Mouse (Mus musculus): ENCODE results near the gene Mmgt1. TPM values are rescaled to one million over a fixed set of nuclear protein-coding genes. Genes with fewer than 3 reads are reported as not detected.
A peak's percentile ranks its signal among the peaks of the same experiment; 100 is the strongest.

Mmgt1 gene
- 10 to 100 TPM; 28.0 to 31.3 TPM for total RNA-seq (2021)

GRCm38 (mm10) chrX:56597887-56598640, at the start of gene Mmgt1:
Gene Mmgt1 (minus strand): TSS chrX:56598069.
- DNase-seq, result peak; percentile 90 to 94

- no peak for DNase-seq
Measured at GRCm38 (mm10) chrX:56640066-56640465, 42.2 kb upstream of the Mmgt1 start.

- no peak for DNase-seq
Measured at GRCm38 (mm10) chrX:56636185-56636584, 38.3 kb upstream of the Mmgt1 start.

- DNase-seq, result no peak
Measured at GRCm38 (mm10) chrX:56615236-56615635, 17.4 kb upstream of the Mmgt1 start.

GRCm38 (mm10) chrX:56610318-56610694, 12.4 kb upstream of the Mmgt1 start:
- DNase-seq, result no peak

GRCm38 (mm10) chrX:56609623-56610317, 11.9 kb upstream of the Mmgt1 start, which contains the start of gene Slc9a6:
Gene Slc9a6 (plus strand): TSS chrX:56609757.
- DNase-seq, result peak; percentile 55 to 72

GRCm38 (mm10) chrX:56609285-56609622, 11.4 kb upstream of the Mmgt1 start:
- no peak for DNase-seq

- no peak for DNase-seq
Measured at GRCm38 (mm10) chrX:56607032-56607710, 9.3 kb upstream of the Mmgt1 start.

GRCm38 (mm10) chrX:56606536-56606935, 8.7 kb upstream of the Mmgt1 start:
- no peak for DNase-seq

- peak in 1 of 2 experiments; percentile 4 for DNase-seq
Measured at GRCm38 (mm10) chrX:56597219-56597886, 516 bp downstream of the Mmgt1 start.

- DNase-seq, result no peak
Measured at GRCm38 (mm10) chrX:56578200-56578599, 19.7 kb downstream of the Mmgt1 start.

GRCm38 (mm10) chrX:56572465-56572864, 25.4 kb downstream of the Mmgt1 start:
- no peak for DNase-seq

- no peak for DNase-seq
Measured at GRCm38 (mm10) chrX:56553584-56553983, 44.3 kb downstream of the Mmgt1 start.

GRCm38 (mm10) chrX:56549506-56549905, 48.4 kb downstream of the Mmgt1 start, which contains the start of gene Gm648:
Gene Gm648 (minus strand): TSS chrX:56549606.
- DNase-seq, result no peak

- peak; percentile 5 to 10 for DNase-seq
Measured at GRCm38 (mm10) chrX:56537162-56537561, 60.7 kb downstream of the Mmgt1 start.

Small RNAs within 50 kb of the gene (microRNA-seq; reads per million reads assigned to microRNA genes)
- 0 to 0.30 reads per million in 2 experiments for gene Mir5116

Other genes with a start within 250 kb of the Mmgt1 start
- 10 to 100 TPM; 17.2 to 17.9 TPM for gene Smim10l2a, start 223.5 kb downstream of the Mmgt1 start, total RNA-seq (2021)
- not detected for gene Gm2174, start 150.1 kb downstream of the Mmgt1 start, total RNA-seq (2021)
- 10 to 100 TPM; 30.3 to 35.6 TPM for gene Ints6l, start 143.2 kb downstream of the Mmgt1 start, total RNA-seq (2021)
- not detected for gene Gm10477, start 73.3 kb downstream of the Mmgt1 start, total RNA-seq (2021)
- not detected for gene Gm648, start 48.5 kb downstream of the Mmgt1 start, total RNA-seq (2021)
- gene Slc9a6, start 11.7 kb upstream of the Mmgt1 start, total RNA-seq (2021), result 100 to 1,000 TPM in 1 of 2 experiments, 10 to 100 TPM in 1; 94.2 to 108 TPM
- 10 to 100 TPM; 78.4 to 87.0 TPM for gene Fhl1, start 133.7 kb upstream of the Mmgt1 start, total RNA-seq (2021)
- not detected for gene Map7d3, start 224.3 kb upstream of the Mmgt1 start, total RNA-seq (2021)

Measured in layer of hippocampus, postnatal 36 days (tissue).